Mouse (Mus musculus) lung, adult 2 months (tissue): ENCODE measurements around the gene Vrk1.

Source experiments
- CTCF ChIP-seq: fragments of 200-500 bp; IDR thresholded peaks from 2 replicates; pipeline ENCODE4 v1.5.1; 2011; ENCODE audit warnings: mild to moderate bottlenecking, low read length, control low read depth; ENCODE audit not compliant: insufficient read depth
- POLR2A ChIP-seq: fragments of 200-500 bp; IDR thresholded peaks from 2 replicates; pipeline ENCODE4 v1.6.1; 2011; ENCODE audit warnings: low read depth, mild to moderate bottlenecking, control low read depth, low read length, borderline replicate concordance; ENCODE audit errors: extremely low read depth

- TF ChIP-seq CTCF (no peak), POLR2A (no peak)
These were observed 60.6 kb downstream of the Vrk1 start for GRCm38 (mm10) chr12:106070434-106071155.
